Mouse (Mus musculus) E14TG2a.4 (cell line): Measurements from ENCODE around the gene Gm43517.
A peak's percentile ranks its signal among the peaks of the same experiment; 100 is the strongest.

Experiments
- H3K27me3 ChIP-seq: 2 replicates; pipeline ENCODE4 v1.6.1; 2014; ENCODE audit warnings: low read length, control low read depth; ENCODE audit not compliant: insufficient read depth
- H3K36me3 ChIP-seq: 2 replicates; pipeline ENCODE4 v1.6.1; 2014; ENCODE audit warnings: low read length, control low read depth; ENCODE audit not compliant: insufficient read depth
- H3K4me1 ChIP-seq: replicated peaks from 2 replicates; pipeline ENCODE4 v1.6.1; 2014; ENCODE audit warnings: low read depth, low read length, control low read depth
- H3K4me3 ChIP-seq: replicated peaks from 2 replicates; pipeline ENCODE4 v1.5.1; 2014; ENCODE audit warnings: mild to moderate bottlenecking, low read length
- H3K9me3 ChIP-seq: 2 replicates; pipeline ENCODE4 v1.6.1; 2014; ENCODE audit warnings: low read length, control low read depth
- CTCF ChIP-seq: conservative IDR thresholded peaks from 2 replicates; pipeline ENCODE4 v1.5.1; 2014; ENCODE audit warnings: low read length
- NANOG ChIP-seq: IDR thresholded peaks from 2 replicates; pipeline ENCODE4 v1.6.1; 2014; ENCODE audit warnings: borderline replicate concordance, low read length, mixed read lengths
- POU5F1 ChIP-seq: IDR thresholded peaks from 2 replicates; pipeline ENCODE4 v1.6.1; 2014; ENCODE audit warnings: low read length, borderline replicate concordance

Gene Gm43517

GRCm38 (mm10) chr12:49397443-49398162 is 12.6 kb downstream of the Gm43517 start:
- Histone ChIP-seq H3K27me3 (peaks cover 63% of the 10 kb centered on the region), H3K9me3 (no peaks in the 10 kb centered on the region), H3K4me1 (peaks cover 12% of the 10 kb centered on the region; the same call in 1 of the 2 replicates), H3K36me3 (no peaks in the 10 kb centered on the region), H3K4me3 (no peak overlapping the region)
- TF ChIP-seq POU5F1: no peak
- TF ChIP-seq CTCF: no peak
- TF ChIP-seq NANOG: no peak

GRCm38 (mm10) chr12:49398163-49398540 is 13.2 kb downstream of the Gm43517 start:
- no peaks in the 10 kb centered on the region for H3K9me3 ChIP-seq
- no peak overlapping the region for H3K4me3 ChIP-seq
- TF ChIP-seq CTCF (no peak), POU5F1 (no peak), NANOG (no peak)
- no peaks in the 10 kb centered on the region for H3K36me3 ChIP-seq
- peaks cover 12% of the 10 kb centered on the region; the same call in 1 of the 2 replicates for H3K4me1 ChIP-seq
- H3K27me3 ChIP-seq: peaks cover 64% of the 10 kb centered on the region

- peaks cover 66% of the 10 kb centered on the region for H3K27me3 ChIP-seq
- H3K4me1 ChIP-seq: peaks cover 12% of the 10 kb centered on the region; the same call in 1 of the 2 replicates
- no peak for TF ChIP-seq NANOG
- TF ChIP-seq CTCF: no peak
- TF ChIP-seq POU5F1: no peak
- H3K36me3 ChIP-seq: no peaks in the 10 kb centered on the region
- H3K9me3 ChIP-seq: no peaks in the 10 kb centered on the region
- no peak overlapping the region for H3K4me3 ChIP-seq
These were observed 13.7 kb downstream of the Gm43517 start for GRCm38 (mm10) chr12:49398636-49399035.

GRCm38 (mm10) chr12:49399611-49400010 is 14.6 kb downstream of the Gm43517 start:
- Histone ChIP-seq H3K27me3 (peaks cover 59% of the 10 kb centered on the region), H3K9me3 (no peaks in the 10 kb centered on the region), H3K4me3 (no peak overlapping the region), H3K36me3 (no peaks in the 10 kb centered on the region), H3K4me1 (peaks cover 12% of the 10 kb centered on the region; the same call in 1 of the 2 replicates)
- TF ChIP-seq POU5F1: no peak
- TF ChIP-seq NANOG: no peak

GRCm38 (mm10) chr12:49400036-49400852 is 15.3 kb downstream of the Gm43517 start:
- peaks cover 53% of the 10 kb centered on the region for H3K27me3 ChIP-seq
- no peak for TF ChIP-seq NANOG
- no peaks in the 10 kb centered on the region for H3K9me3 ChIP-seq
- peak overlapping the region; percentile 81; the same call in 1 of the 2 replicates for H3K4me3 ChIP-seq
- H3K4me1 ChIP-seq: peaks cover 9% of the 10 kb centered on the region; the same call in 1 of the 2 replicates
- H3K36me3 ChIP-seq: no peaks in the 10 kb centered on the region

GRCm38 (mm10) chr12:49400853-49401118 is 15.8 kb downstream of the Gm43517 start:
- TF ChIP-seq NANOG: no peak
- H3K36me3 ChIP-seq: no peaks in the 10 kb centered on the region
- H3K27me3 ChIP-seq: peaks cover 51% of the 10 kb centered on the region
- H3K4me3 ChIP-seq: peak overlapping the region; percentile 81
- H3K9me3 ChIP-seq: no peaks in the 10 kb centered on the region
- H3K4me1 ChIP-seq: peaks cover 9% of the 10 kb centered on the region; the same call in 1 of the 2 replicates

- TF ChIP-seq POU5F1: no peak
- Histone ChIP-seq H3K27me3 (peaks cover 51% of the 10 kb centered on the region), H3K4me3 (peak overlapping the region; percentile 81), H3K36me3 (no peaks in the 10 kb centered on the region), H3K9me3 (no peaks in the 10 kb centered on the region), H3K4me1 (peaks cover 9% of the 10 kb centered on the region; the same call in 1 of the 2 replicates)
These were observed 16.3 kb downstream of the Gm43517 start for GRCm38 (mm10) chr12:49401119-49401795.

GRCm38 (mm10) chr12:49401796-49402130 is 16.8 kb downstream of the Gm43517 start:
- TF ChIP-seq POU5F1 (no peak), CTCF (no peak), NANOG (no peak)
- Histone ChIP-seq H3K9me3 (no peaks in the 10 kb centered on the region), H3K36me3 (no peaks in the 10 kb centered on the region), H3K4me3 (peak overlapping the region; percentile 81), H3K27me3 (peaks cover 49% of the 10 kb centered on the region), H3K4me1 (peaks cover 9% of the 10 kb centered on the region; the same call in 1 of the 2 replicates)

- no peaks in the 10 kb centered on the region for H3K4me1 ChIP-seq
- TF ChIP-seq POU5F1 (no peak), NANOG (no peak), CTCF (no peak)
- no peak overlapping the region for H3K4me3 ChIP-seq
- H3K36me3 ChIP-seq: no peaks in the 10 kb centered on the region
- H3K9me3 ChIP-seq: no peaks in the 10 kb centered on the region
- H3K27me3 ChIP-seq: no peaks in the 10 kb centered on the region
These were observed 24.9 kb downstream of the Gm43517 start for GRCm38 (mm10) chr12:49409833-49410232.
